Mouse (Mus musculus) c-Kit-positive CD71-positive TER-119-negative erythroid progenitor cells, embryonic 14.5 days (primary cell): Measurements from ENCODE around the gene Fam240a.

ENCODE experiments used
- DNase-seq: peaks from one replicate; pipeline ENCODE4 v3.0.0-alpha.2; 2013; ENCODE audit warnings: low read depth

Fam240a gene

GRCm38 (mm10) chr9:110893429-110893828 is 23.2 kb downstream of the Fam240a start:
- DNase-seq, result no peak

GRCm38 (mm10) chr9:110892552-110892951 is 24.1 kb downstream of the Fam240a start:
- no peak for DNase-seq

GRCm38 (mm10) chr9:110891077-110891828 is 25.4 kb downstream of the Fam240a start:
- DNase-seq, result no peak

- DNase-seq, result no peak
Observed at GRCm38 (mm10) chr9:110890026-110890783, 26.5 kb downstream of the Fam240a start.

- DNase-seq, result no peak
Observed at GRCm38 (mm10) chr9:110888935-110889334, 27.7 kb downstream of the Fam240a start.

GRCm38 (mm10) chr9:110887388-110888303 is 29.0 kb downstream of the Fam240a start:
- no peak for DNase-seq

- DNase-seq, result no peak
Observed at GRCm38 (mm10) chr9:110881953-110882352, 34.7 kb downstream of the Fam240a start.

GRCm38 (mm10) chr9:110880772-110881171 is 35.9 kb downstream of the Fam240a start:
- DNase-seq, result no peak

GRCm38 (mm10) chr9:110879998-110880561 is 36.6 kb downstream of the Fam240a start, which contains the start of gene Tmie:
Tmie (minus strand) TSS chr9:110880113.
- no peak for DNase-seq

GRCm38 (mm10) chr9:110879191-110879920 is 37.3 kb downstream of the Fam240a start, which contains the start of gene Als2cl:
Als2cl (plus strand) TSS chr9:110879870.
- DNase-seq, result no peak

GRCm38 (mm10) chr9:110877888-110878287 is 38.8 kb downstream of the Fam240a start:
- DNase-seq, result no peak

- no peak for DNase-seq
Observed at GRCm38 (mm10) chr9:110877353-110877752, 39.3 kb downstream of the Fam240a start.

GRCm38 (mm10) chr9:110875288-110875695 is 41.4 kb downstream of the Fam240a start:
- DNase-seq, result no peak

GRCm38 (mm10) chr9:110874660-110875191 is 41.9 kb downstream of the Fam240a start:
- no peak for DNase-seq

GRCm38 (mm10) chr9:110873681-110874659 is 42.7 kb downstream of the Fam240a start:
- DNase-seq, result no peak

GRCm38 (mm10) chr9:110871030-110871429 is 45.6 kb downstream of the Fam240a start:
- DNase-seq, result peak; percentile 47
